Mouse (Mus musculus): Measurements from ENCODE around the gene Nmu. TPM values are rescaled to one million over a fixed set of nuclear protein-coding genes. Genes with fewer than 3 reads are reported as not detected.

The Nmu gene
- total RNA-seq (2021), result not detected
- long read RNA-seq, experiment 1, result 0 reads
- long read RNA-seq, experiment 2, result 0 reads

GRCm38 (mm10) chr5:76363453-76364104 is at the start of gene Nmu:
TSS of gene Nmu (minus strand) at chr5:76363788.
- intact Hi-C loops (cut with DNase I; ENCODE audit: low total_unique reads), result no loop called here
- no peak for DNase-seq

GRCm38 (mm10) chr5:76411697-76412096 is 48.1 kb upstream of the Nmu start:
- no peak for DNase-seq
- intact Hi-C loops (cut with DNase I; ENCODE audit: low total_unique reads), result loop anchor here (10.0 kb wide), 2 partner anchors 267 to 547 kb away; partner anchors contain the start of gene Srd5a3

GRCm38 (mm10) chr5:76394382-76394781 is 30.8 kb upstream of the Nmu start:
- no peak for DNase-seq
- intact Hi-C loops (cut with DNase I; ENCODE audit: low total_unique reads), result no loop called here

- intact Hi-C loops (cut with DNase I; ENCODE audit: low total_unique reads), result no loop called here
- no peak for DNase-seq
Observed at GRCm38 (mm10) chr5:76389041-76389795, 25.6 kb upstream of the Nmu start.

GRCm38 (mm10) chr5:76388474-76388873 is 24.9 kb upstream of the Nmu start:
- no peak for DNase-seq
- intact Hi-C loops (cut with DNase I; ENCODE audit: low total_unique reads), result no loop called here

GRCm38 (mm10) chr5:76383673-76384072 is 20.1 kb upstream of the Nmu start:
- DNase-seq, result no peak
- intact Hi-C loops (cut with DNase I; ENCODE audit: low total_unique reads), result no loop called here

GRCm38 (mm10) chr5:76381836-76382235 is 18.2 kb upstream of the Nmu start:
- DNase-seq, result no peak
- intact Hi-C loops (cut with DNase I; ENCODE audit: low total_unique reads), result no loop called here

- intact Hi-C loops (cut with DNase I; ENCODE audit: low total_unique reads), result no loop called here
- no peak for DNase-seq
Observed at GRCm38 (mm10) chr5:76379216-76379615, 15.6 kb upstream of the Nmu start.

- intact Hi-C loops (cut with DNase I; ENCODE audit: low total_unique reads), result no loop called here
Observed at GRCm38 (mm10) chr5:76369215-76369840, 5.7 kb upstream of the Nmu start.

GRCm38 (mm10) chr5:76365406-76365805 is 1.8 kb upstream of the Nmu start:
- DNase-seq, result no peak
- intact Hi-C loops (cut with DNase I; ENCODE audit: low total_unique reads), result no loop called here

More at GRCm38 (mm10) chr5:76369215-76369840, 5.7 kb upstream of the Nmu start:
- DNase-seq, result no peak

- DNase-seq, result no peak
- intact Hi-C loops (cut with DNase I; ENCODE audit: low total_unique reads), result no loop called here
Observed at GRCm38 (mm10) chr5:76360786-76361185, 2.8 kb downstream of the Nmu start.

- intact Hi-C loops (cut with DNase I; ENCODE audit: low total_unique reads), result no loop called here
Observed at GRCm38 (mm10) chr5:76360057-76360456, 3.5 kb downstream of the Nmu start.

GRCm38 (mm10) chr5:76351953-76352611 is 11.5 kb downstream of the Nmu start:
- no peak for DNase-seq
- intact Hi-C loops (cut with DNase I; ENCODE audit: low total_unique reads), result no loop called here

More at GRCm38 (mm10) chr5:76360057-76360456, 3.5 kb downstream of the Nmu start:
- no peak for DNase-seq

- intact Hi-C loops (cut with DNase I; ENCODE audit: low total_unique reads), result no loop called here
- no peak for DNase-seq
Observed at GRCm38 (mm10) chr5:76351537-76351936, 12.1 kb downstream of the Nmu start.

GRCm38 (mm10) chr5:76346137-76346536 is 17.5 kb downstream of the Nmu start:
- intact Hi-C loops (cut with DNase I; ENCODE audit: low total_unique reads), result no loop called here

GRCm38 (mm10) chr5:76340931-76341330 is 22.7 kb downstream of the Nmu start:
- intact Hi-C loops (cut with DNase I; ENCODE audit: low total_unique reads), result no loop called here
- no peak for DNase-seq

More at GRCm38 (mm10) chr5:76346137-76346536, 17.5 kb downstream of the Nmu start:
- peak; percentile 37 for DNase-seq

GRCm38 (mm10) chr5:76337100-76337499 is 26.5 kb downstream of the Nmu start:
- intact Hi-C loops (cut with DNase I; ENCODE audit: low total_unique reads), result no loop called here

GRCm38 (mm10) chr5:76333833-76334232 is 29.8 kb downstream of the Nmu start:
- DNase-seq, result no peak
- intact Hi-C loops (cut with DNase I; ENCODE audit: low total_unique reads), result no loop called here

More at GRCm38 (mm10) chr5:76337100-76337499, 26.5 kb downstream of the Nmu start:
- DNase-seq, result no peak

- DNase-seq, result no peak
- intact Hi-C loops (cut with DNase I; ENCODE audit: low total_unique reads), result no loop called here
Observed at GRCm38 (mm10) chr5:76330953-76331352, 32.6 kb downstream of the Nmu start, which contains the start of gene Pdcl2. TSS of gene Pdcl2 (minus strand) at chr5:76331156.

GRCm38 (mm10) chr5:76327296-76327695 is 36.3 kb downstream of the Nmu start:
- intact Hi-C loops (cut with DNase I; ENCODE audit: low total_unique reads), result no loop called here

More at GRCm38 (mm10) chr5:76327296-76327695, 36.3 kb downstream of the Nmu start:
- DNase-seq, result no peak
